In the genomic region with DNA sequence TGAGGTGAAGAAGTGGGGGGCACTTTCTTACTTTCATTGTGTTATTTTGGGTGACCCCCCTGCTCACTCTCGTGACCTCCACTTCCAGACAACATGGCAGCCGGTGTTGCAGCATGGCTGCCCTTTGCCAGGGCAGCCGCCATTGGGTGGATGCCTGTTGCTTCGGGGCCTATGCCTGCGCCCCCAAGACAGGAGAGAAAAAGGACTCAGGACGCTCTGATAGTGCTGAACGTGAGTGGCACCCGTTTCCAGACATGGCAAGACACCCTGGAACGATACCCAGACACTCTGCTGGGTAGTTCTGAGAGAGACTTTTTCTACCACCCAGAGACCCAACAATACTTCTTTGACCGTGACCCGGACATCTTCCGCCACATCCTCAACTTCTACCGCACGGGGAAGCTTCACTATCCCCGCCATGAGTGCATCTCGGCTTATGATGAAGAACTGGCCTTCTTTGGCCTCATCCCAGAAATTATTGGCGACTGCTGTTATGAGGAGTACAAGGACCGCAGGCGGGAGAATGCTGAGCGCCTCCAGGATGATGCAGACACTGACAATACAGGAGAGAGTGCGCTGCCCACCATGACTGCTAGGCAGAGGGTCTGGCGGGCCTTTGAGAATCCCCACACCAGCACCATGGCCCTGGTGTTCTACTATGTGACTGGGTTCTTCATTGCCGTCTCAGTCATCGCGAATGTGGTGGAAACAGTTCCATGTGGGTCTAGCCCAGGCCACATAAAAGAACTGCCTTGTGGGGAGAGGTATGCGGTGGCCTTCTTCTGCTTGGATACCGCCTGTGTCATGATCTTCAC, we compare ENCODE assay signal across 9 mouse cellular contexts. TPM values are rescaled to one million over a fixed set of nuclear protein-coding genes. Genes with fewer than 3 reads are reported as not detected.
DNase-seq lines count a peak whose midpoint lies in the region; ATAC-seq and TF ChIP-seq lines count a peak whose summit lies in the region.
"Had no signal": no experiment of that assay in that cellular context is flagged by ENCODE, and none has a peak within 500 bp of the region (broad histone marks: within the 10 kb centered on the region; RNA-seq: fewer than 3 reads in every experiment).

No protein-coding gene starts in this region.

- no peaks in the 10 kb centered on the region for H3K36me3 ChIP-seq in heart, embryonic 11.5 days (ENCODE audit: control insufficient read depth, insufficient read depth, low read length)
- H3K36me3 ChIP-seq in forebrain, postnatal 0 days (ENCODE audit: insufficient read depth) = no peaks in the 10 kb centered on the region
- no peaks in the 10 kb centered on the region for H3K36me3 ChIP-seq in neural tube, embryonic 14.5 days (ENCODE audit: control insufficient read depth, insufficient read depth, low read length)
- no peaks in the 10 kb centered on the region for H3K36me3 ChIP-seq in liver, postnatal 0 days (replicated peaks; ENCODE audit: insufficient read depth, low read length)
- H3K36me3 ChIP-seq: liver, embryonic 12.5 days had no signal

- no peak overlapping the region for H3K9ac ChIP-seq in heart, embryonic 11.5 days (ENCODE audit: low read depth, low read length)
- no peak overlapping the region for H3K9ac ChIP-seq in forebrain, postnatal 0 days
- no peak overlapping the region for H3K9ac ChIP-seq in neural tube, embryonic 14.5 days (replicated peaks; ENCODE audit: low read depth, low read length)
- no peak overlapping the region for H3K9ac ChIP-seq in liver, postnatal 0 days (replicated peaks)
- H3K9ac ChIP-seq: liver, embryonic 12.5 days had no signal

- TF ChIP-seq EP300 in liver, postnatal 0 days (IDR thresholded peaks at IDR 0.05; ENCODE audit: low read depth) = no peak

- TF ChIP-seq CTCF in forebrain, postnatal 0 days (IDR thresholded peaks at IDR 0.05; ENCODE audit: low read depth) = no peak
- no peak for TF ChIP-seq CTCF in liver, postnatal 0 days (IDR thresholded peaks at IDR 0.05; ENCODE audit: low read depth)

- no peak overlapping the region for H3K27ac ChIP-seq in heart, embryonic 11.5 days (ENCODE audit: low read depth, low read length)
- H3K27ac ChIP-seq in forebrain, postnatal 0 days (ENCODE audit: low read depth, low read length) = no peak overlapping the region
- H3K27ac ChIP-seq in neural tube, embryonic 14.5 days (ENCODE audit: low read depth, low read length) = no peak overlapping the region
- no peak overlapping the region for H3K27ac ChIP-seq in liver, postnatal 0 days (ENCODE audit: low read depth)
- H3K27ac ChIP-seq: liver, embryonic 12.5 days had no signal

- no peak for ATAC-seq in heart, embryonic 11.5 days (replicated peaks; ENCODE audit: insufficient number of reproducible peaks, low FRiP score, low TSS enrichment)
- ATAC-seq in forebrain, postnatal 0 days = no peak
- ATAC-seq in neural tube, embryonic 14.5 days (ENCODE audit: low read depth) = no peak
- ATAC-seq in liver, postnatal 0 days = no peak
- ATAC-seq: liver, embryonic 12.5 days had no signal

- intact Hi-C loops in heart, postnatal 25 days (cut with DNase I) = loop anchor here (5.0 to 10.0 kb wide), 3 partner anchors 172 to 492 kb away; no protein-coding TSS in a partner anchor

- no peak for DNase-seq in heart, postnatal 25 days (ENCODE audit: low spot score)
- peak; percentile 4 for DNase-seq in retina, postnatal 1 day
- no peak for DNase-seq in retina, embryonic 14.5 days (ENCODE audit: low spot score)
- no peak for DNase-seq in forebrain, postnatal 0 days
- DNase-seq in liver, postnatal 0 days = no peak
- DNase-seq in heart, adult 9 months (ENCODE audit: low spot score in 2 of 2) = no peak

- H3K4me3 ChIP-seq in heart, embryonic 11.5 days (ENCODE audit: low read depth, low read length) = no peak overlapping the region
- H3K4me3 ChIP-seq in forebrain, postnatal 0 days (ENCODE audit: low read depth, low read length) = peak overlapping the region; percentile 92
- H3K4me3 ChIP-seq in neural tube, embryonic 14.5 days (ENCODE audit: low read depth, low read length) = peak overlapping the region; percentile 82; the same call in 1 of the 2 replicates
- no peak overlapping the region for H3K4me3 ChIP-seq in liver, postnatal 0 days (ENCODE audit: low read depth, low read length)

- no peaks in the 10 kb centered on the region for H3K9me3 ChIP-seq in heart, embryonic 11.5 days (replicated peaks; ENCODE audit: control insufficient read depth, low read length)
- no peaks in the 10 kb centered on the region for H3K9me3 ChIP-seq in forebrain, postnatal 0 days (ENCODE audit: low read length)
- H3K9me3 ChIP-seq in neural tube, embryonic 14.5 days (ENCODE audit: control insufficient read depth, low read length) = no peaks in the 10 kb centered on the region
- H3K9me3 ChIP-seq in liver, postnatal 0 days (ENCODE audit: low read length) = no peaks in the 10 kb centered on the region
- H3K9me3 ChIP-seq: liver, embryonic 12.5 days had no signal

- peaks cover 19% of the 10 kb centered on the region for H3K27me3 ChIP-seq in heart, embryonic 11.5 days (ENCODE audit: control insufficient read depth, insufficient read depth, low read length)
- H3K27me3 ChIP-seq in forebrain, postnatal 0 days (ENCODE audit: insufficient read depth, low read length) = no peaks in the 10 kb centered on the region
- H3K27me3 ChIP-seq in neural tube, embryonic 14.5 days (ENCODE audit: control insufficient read depth, insufficient read depth, low read length) = no peaks in the 10 kb centered on the region; the same call in 1 of the 2 replicates
- peaks cover 26% of the 10 kb centered on the region for H3K27me3 ChIP-seq in liver, postnatal 0 days (ENCODE audit: insufficient read depth, low read length)

- peak overlapping the region; percentile 96; the same call in 1 of the 2 replicates for H3K4me2 ChIP-seq in heart, embryonic 11.5 days
- H3K4me2 ChIP-seq in forebrain, postnatal 0 days (ENCODE audit: low read depth) = peak overlapping the region; percentile 79; the same call in 1 of the 2 replicates
- peak overlapping the region; percentile 80 for H3K4me2 ChIP-seq in neural tube, embryonic 14.5 days (ENCODE audit: low read depth, low read length)
- H3K4me2 ChIP-seq in liver, postnatal 0 days (ENCODE audit: low read depth, low read length) = no peak overlapping the region

- 0 out of 2 replicates have a peak, but pooled peaks cover 3% of the 10 kb centered on the region for H3K4me1 ChIP-seq in heart, embryonic 11.5 days (ENCODE audit: control insufficient read depth, insufficient read depth, low read length)
- H3K4me1 ChIP-seq in forebrain, postnatal 0 days (ENCODE audit: insufficient read depth) = no peaks in the 10 kb centered on the region
- H3K4me1 ChIP-seq in neural tube, embryonic 14.5 days (ENCODE audit: control insufficient read depth, insufficient read depth, low read length) = no peaks in the 10 kb centered on the region
- peaks cover 5% of the 10 kb centered on the region for H3K4me1 ChIP-seq in liver, postnatal 0 days (ENCODE audit: insufficient read depth)

- WGBS in heart, embryonic 11.5 days (ENCODE audit: insufficient replicate concordance) = 82% methylated on average over 27 of the region's 27 CpGs
- WGBS in forebrain, postnatal 0 days = 97% methylated on average over 27 of the region's 27 CpGs
- 93% methylated on average over 27 of the region's 27 CpGs for WGBS in neural tube, embryonic 14.5 days
- 80% methylated on average over 27 of the region's 27 CpGs for WGBS in liver, postnatal 0 days (ENCODE audit: insufficient replicate concordance)

RNA-seq across cellular contexts. Expression of a gene that starts 1.1 kb away (rescaled TPM):
- 1.8 and 1.9 TPM in 2 replicates for polyA plus RNA-seq in heart, embryonic 11.5 days (2014; fragmentation: Nextera tagmentation; extraction: Ambion mirVana)
- total RNA-seq in heart, postnatal 25 days (2021) = 10 to 100 TPM; 13.3 to 14.6 TPM
- total RNA-seq in forebrain, postnatal 0 days (2014; rRNA removed) = 50.0 and 64.4 TPM in 2 replicates
- polyA plus RNA-seq in forebrain, postnatal 0 days (2015; fragmentation: Nextera tagmentation; extraction: Ambion mirVana) = 18.4 and 27.3 TPM in 2 replicates
- 29.5 and 38.5 TPM in 2 replicates for polyA plus RNA-seq in neural tube, embryonic 14.5 days (2014; fragmentation: Nextera tagmentation; extraction: Ambion mirVana)
- polyA plus RNA-seq in liver, postnatal 0 days (2015; fragmentation: Nextera tagmentation; extraction: Ambion mirVana) = not detected in 2 replicates

Comparison
In these comparisons a context has a peak if more than half of its experiments do, and no peak if none do; other contexts are left out.
1. H3K4me3 ChIP-seq: peak in forebrain, postnatal 0 days (single experiment) and neural tube, embryonic 14.5 days (single experiment); none in heart, embryonic 11.5 days (single experiment) and liver, postnatal 0 days (single experiment).